Mouse (Mus musculus) gastrocnemius, adult 18-20 months (tissue): Measurements from ENCODE around the gene Il1rl1. TPM values are rescaled to one million over a fixed set of nuclear protein-coding genes. Genes with fewer than 3 reads are reported as not detected.

Source experiments
- DNase-seq: peaks from one replicate; pipeline ENCODE4 v3.0.0; 2021; ENCODE audit warnings: low spot score
- total RNA-seq, 2 experiments: library from RNA; stranded (reverse); gene quantifications; 2 replicates each; pipeline ENCODE4 v1.2.3; 2021

Il1rl1 gene
- total RNA-seq, 2 experiments from 2014 or later = 0.40 to 1.5 TPM

GRCm38 (mm10) chr1:40437340-40437739 lies 8.0 kb downstream of the Il1rl1 start:
- no peak for DNase-seq

DNA sequence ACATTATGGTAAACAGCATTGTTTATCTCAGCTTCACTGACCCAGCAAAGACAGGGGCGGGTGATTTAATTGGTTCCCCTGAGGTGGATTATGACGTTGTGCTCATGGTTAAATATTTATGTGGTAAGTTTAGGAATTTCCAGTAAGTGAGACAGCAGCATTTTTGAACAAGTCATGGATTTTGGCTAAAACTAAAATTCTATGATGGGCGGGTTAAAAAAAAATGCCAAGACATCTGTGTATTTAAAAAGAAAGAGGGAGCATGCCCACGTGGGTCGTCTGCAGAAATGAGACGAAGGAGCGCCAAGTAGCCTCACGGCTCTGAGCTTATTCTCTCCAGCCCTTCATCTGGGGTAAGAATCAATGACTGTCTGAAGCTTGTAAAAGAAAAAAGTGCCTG lies 10.1 kb downstream of the Il1rl1 start:
- DNase-seq = no peak

DNA sequence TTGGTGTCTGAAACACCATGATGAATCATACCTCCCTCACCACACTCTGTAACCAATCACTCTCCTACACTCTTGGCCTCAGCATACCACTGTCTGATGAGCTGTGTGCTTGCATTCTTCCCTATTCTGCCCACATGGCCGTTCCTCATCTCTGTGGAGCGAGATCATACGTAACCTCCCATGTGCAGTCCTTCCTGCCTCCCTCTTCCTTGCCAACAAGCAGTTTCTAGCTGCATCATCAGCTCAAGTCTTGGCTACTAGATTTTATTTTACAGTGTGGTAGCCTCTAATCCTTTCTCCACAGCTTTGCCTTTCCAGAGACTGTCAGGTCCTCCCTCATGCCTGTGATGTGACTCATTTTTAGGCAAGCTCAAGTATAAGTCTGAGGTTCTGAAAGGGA lies 15.4 kb downstream of the Il1rl1 start:
- peak; percentile 16 for DNase-seq

- DNase-seq = no peak
Observed at GRCm38 (mm10) chr1:40465477-40466430, 36.4 kb downstream of the Il1rl1 start, which contains the start of gene Il18r1. Il18r1 (plus strand) TSS chr1:40465552.

- no peak for DNase-seq
Observed at GRCm38 (mm10) chr1:40467306-40467705, 37.9 kb downstream of the Il1rl1 start.

DNA sequence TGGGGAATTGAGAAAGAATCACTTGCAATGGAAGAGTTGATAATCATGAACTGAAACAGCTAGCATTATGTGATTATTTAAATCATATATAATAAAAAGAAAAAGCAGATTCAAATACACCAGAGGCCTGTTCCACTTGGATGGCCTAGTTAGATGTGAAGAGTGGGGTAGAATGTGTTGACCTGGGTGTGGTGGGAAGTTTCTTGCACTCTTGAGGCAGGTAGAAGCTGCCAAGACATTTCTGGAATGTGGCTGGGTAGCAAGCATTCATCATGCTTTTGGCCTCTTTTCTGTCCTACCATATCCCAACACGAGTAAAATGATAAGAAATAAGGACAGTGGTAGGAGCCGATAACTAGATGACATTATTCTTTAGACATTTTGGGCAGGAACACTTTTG lies 39.4 kb downstream of the Il1rl1 start:
- DNase-seq = no peak

- no peak for DNase-seq
Observed at GRCm38 (mm10) chr1:40469900-40470299, 40.5 kb downstream of the Il1rl1 start.

DNA sequence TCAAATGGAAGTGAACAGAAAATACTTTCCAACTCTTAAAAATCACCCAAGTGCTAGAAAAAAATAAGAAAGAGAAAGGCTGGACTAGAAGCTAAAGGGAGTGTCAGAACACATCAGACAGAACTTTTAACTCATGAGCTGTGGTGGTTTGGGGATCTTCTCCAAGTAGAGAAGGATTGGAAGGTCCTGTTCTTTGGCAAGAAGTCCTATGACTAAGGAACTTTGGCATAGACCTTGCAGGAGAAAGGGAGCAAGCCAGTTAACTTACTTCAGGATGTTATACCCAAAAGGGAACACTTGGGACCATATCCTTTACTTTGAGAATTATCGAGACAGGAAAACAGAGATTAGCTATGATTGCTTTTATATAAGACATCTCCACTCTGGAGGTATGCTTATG lies 43.0 kb downstream of the Il1rl1 start:
- peak; percentile 61 for DNase-seq

- no peak for DNase-seq
Observed at GRCm38 (mm10) chr1:40473640-40474039, 44.3 kb downstream of the Il1rl1 start.

- no peak for DNase-seq
Observed at GRCm38 (mm10) chr1:40474336-40474735, 45.0 kb downstream of the Il1rl1 start.

DNA sequence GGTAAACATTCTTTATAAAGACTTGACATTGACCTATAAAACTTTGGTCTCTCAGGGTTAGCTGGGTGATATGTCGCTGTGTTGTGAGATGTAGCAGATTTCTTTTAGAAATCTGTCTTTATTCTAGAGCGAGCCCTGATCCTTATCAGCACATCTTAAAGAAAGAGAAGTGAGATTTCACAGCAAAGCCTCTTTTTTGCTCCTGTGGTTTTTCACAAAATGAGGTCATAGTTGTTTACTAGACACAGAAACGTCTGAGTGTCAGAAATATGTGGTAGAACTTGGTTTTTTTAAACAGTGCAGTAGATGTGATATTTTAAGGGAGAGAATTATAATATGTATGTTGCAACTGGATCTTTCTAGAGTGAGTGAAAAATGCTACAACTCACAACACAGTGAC lies 46.3 kb downstream of the Il1rl1 start:
- no peak for DNase-seq

- DNase-seq = no peak
Observed at GRCm38 (mm10) chr1:40476756-40477155, 47.4 kb downstream of the Il1rl1 start.

- no peak for DNase-seq
Observed at GRCm38 (mm10) chr1:40479505-40479923, 50.1 kb downstream of the Il1rl1 start.

DNA sequence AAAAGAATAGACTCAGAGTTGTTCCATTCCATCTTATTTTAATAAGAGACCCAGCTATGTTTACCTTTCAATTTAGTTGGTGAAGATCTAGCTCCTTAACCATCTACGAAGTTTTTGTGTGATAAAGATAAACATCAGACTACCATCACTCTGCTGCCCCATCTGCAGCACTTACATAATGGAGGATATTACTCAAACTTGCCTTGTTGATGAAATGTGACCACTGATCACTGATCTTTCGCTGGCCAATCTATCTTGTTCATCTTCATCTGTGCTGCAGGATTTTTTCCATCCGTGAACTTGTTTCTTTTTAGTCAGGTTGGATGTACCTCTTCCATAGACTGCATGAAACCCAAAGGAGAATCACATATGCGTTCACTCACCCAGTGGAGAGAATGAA lies 65.2 kb downstream of the Il1rl1 start:
- no peak for DNase-seq

DNA sequence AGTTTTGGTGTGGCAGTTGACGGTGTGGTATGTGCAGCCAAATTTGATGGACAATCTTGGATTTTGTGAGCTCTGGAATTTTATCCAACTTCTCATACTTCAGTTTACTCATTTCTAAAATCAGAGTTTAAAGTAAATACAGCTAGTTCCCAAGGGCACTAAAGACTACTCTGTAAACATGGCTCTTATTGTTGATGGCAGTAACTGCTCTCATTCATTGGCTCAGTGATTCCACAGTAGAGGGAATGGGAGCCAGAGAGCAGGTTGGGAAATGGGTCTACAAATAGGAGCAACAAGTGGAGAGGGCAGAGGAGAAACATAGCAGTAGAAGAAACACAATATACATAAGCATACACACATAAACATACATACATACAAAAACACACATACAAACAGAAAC lies 70.3 kb downstream of the Il1rl1 start:
- no peak for DNase-seq

DNA sequence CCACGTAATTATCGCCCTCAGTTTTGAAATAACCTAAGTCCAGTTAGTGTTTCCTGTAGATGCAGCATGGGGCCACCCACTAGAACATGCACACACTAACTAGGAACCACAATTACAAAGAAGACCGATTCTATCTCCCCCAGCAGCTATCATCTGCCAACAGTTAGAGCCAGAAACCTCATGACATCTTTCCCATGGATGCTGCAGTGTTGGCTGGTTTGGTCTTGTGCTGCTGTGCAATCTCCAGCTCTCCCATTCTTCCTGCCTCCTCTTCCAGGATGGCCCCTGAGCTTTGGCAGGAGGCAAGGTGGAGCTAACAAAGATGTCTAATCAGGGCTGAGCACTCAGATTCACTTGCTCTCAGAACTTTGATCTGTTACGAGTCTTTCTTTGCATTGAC lies 71.8 kb downstream of the Il1rl1 start:
- no peak for DNase-seq

DNA sequence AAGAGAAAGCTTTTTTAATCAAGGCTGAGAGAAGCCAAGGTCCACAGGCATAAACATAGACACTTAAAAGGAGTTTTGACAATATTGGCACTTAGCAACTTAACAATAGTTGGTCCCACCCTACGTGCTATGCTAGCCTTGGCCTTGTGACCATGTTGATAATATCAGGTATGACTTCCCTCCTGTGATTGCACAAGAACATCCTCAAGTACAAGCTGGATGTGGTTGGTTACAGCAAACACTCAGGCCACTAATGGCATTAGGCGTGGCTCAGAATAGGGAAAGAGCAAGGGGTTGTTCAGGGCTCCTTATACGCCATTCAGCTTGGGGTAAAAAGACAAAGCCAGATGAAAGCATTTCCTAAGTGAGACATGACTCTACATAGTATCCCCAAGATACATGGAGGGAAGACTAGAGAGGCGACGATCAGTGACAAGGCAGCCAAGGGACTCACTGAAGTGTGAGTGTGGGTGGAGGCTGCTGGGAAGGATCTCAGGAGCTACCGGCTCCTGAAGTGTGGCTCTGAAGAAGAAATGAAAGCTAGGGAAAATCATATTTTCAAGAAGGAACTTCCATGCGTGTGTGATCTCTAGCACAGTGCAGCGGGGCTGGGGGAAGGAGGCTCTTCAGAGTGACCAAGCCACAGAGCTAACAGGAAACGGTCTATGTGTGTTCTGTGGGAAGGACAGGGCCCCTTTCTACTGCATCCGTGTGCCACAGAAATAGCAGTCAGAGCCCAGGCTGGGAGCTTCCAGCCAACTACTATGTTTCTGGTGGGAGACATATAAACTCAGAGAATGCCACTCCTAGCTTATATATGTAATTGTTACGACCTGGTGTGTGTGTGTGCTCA lies 72.4 kb downstream of the Il1rl1 start:
- no peak for DNase-seq

DNA sequence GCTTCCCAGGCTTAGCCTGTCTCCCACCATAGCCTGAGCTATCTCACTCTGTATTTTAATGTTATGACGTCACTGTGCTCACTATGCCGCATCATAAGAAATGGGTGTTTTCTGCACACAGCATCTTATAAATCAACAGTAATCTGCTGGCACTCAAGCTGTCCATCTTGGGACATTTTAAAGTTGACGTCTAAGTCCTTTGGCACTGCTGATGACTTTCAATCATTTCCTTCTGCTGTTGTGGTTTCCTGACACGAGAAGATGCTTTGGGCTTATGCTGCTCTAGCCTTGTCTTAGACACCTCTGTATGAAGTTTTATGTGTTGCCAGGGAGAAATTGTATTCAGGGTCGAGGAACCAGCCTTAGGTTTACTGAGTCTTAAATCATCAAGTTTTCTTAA lies 75.2 kb downstream of the Il1rl1 start:
- DNase-seq = no peak
